Mouse (Mus musculus) liver, embryonic 12.5 days (tissue): ENCODE measurements around the gene Adprm. TPM values are rescaled to one million over a fixed set of nuclear protein-coding genes. Genes with fewer than 3 reads are reported as not detected.
A peak's percentile ranks its signal among the peaks of the same experiment; 100 is the strongest.
"Not testable (repeated sequence)": the region's sequence is repeated elsewhere in the genome, so short reads cannot be mapped to it uniquely, and the experiment has no call there.

ENCODE experiments used
- ATAC-seq: fragments of 200-750 bp; cut with Nextera tagmentation; 2 replicates; pipeline ENCODE4 v1.8.0; 2017; ENCODE audit warnings: moderate number of reproducible peaks, mild to moderate bottlenecking, moderate library complexity
- H3K27ac ChIP-seq: fragments of 300-500 bp; sonication (generic); 2 replicates; pipeline ENCODE4 v1.5.1; 2016; ENCODE audit warnings: mild to moderate bottlenecking
- H3K27me3 ChIP-seq: fragments of 300-500 bp; sonication (generic); replicated peaks from 2 replicates; pipeline ENCODE4 v1.6.1; 2016; ENCODE audit warnings: mild to moderate bottlenecking, moderate library complexity
- H3K36me3 ChIP-seq: fragments of 300-500 bp; sonication (generic); 2 replicates; pipeline ENCODE4 v1.6.1; 2016; ENCODE audit warnings: mild to moderate bottlenecking, moderate library complexity
- H3K4me1 ChIP-seq: fragments of 300-500 bp; sonication (generic); 2 replicates; pipeline ENCODE4 v1.6.1; 2016
- H3K4me2 ChIP-seq: fragments of 300-500 bp; sonication (generic); 2 replicates; pipeline ENCODE4 v1.6.1; 2016; ENCODE audit warnings: mild to moderate bottlenecking, moderate library complexity
- H3K4me3 ChIP-seq: fragments of 300-500 bp; sonication (generic); 2 replicates; pipeline ENCODE4 v1.5.1; 2016; ENCODE audit warnings: mild to moderate bottlenecking, moderate library complexity
- H3K9ac ChIP-seq: fragments of 300-500 bp; sonication (generic); 2 replicates; pipeline ENCODE4 v1.6.1; 2016; ENCODE audit warnings: mild to moderate bottlenecking, moderate library complexity
- H3K9me3 ChIP-seq: fragments of 300-500 bp; sonication (generic); replicated peaks from 2 replicates; pipeline ENCODE4 v1.6.1; 2016; ENCODE audit warnings: mild to moderate bottlenecking, moderate library complexity
- WGBS: fragments of 180-500 bp; shearing (Covaris S2); methylation state at CpG from one replicate; pipeline ENCODE4 v1.1.7; 2016; ENCODE audit not compliant: insufficient replicate concordance; 5-methylcytosine and 5-hydroxymethylcytosine counted together
- polyA plus RNA-seq: library from polyadenylated mRNA; unstranded; fragments of >200 nt; fragmentation: Nextera tagmentation; extraction: Ambion mirVana; gene quantifications from 2 replicates; pipeline ENCODE4 v1.2.1, GENCODE M21; 2016

The Adprm gene
- polyA plus RNA-seq = 11.9 and 14.5 TPM in 2 replicates

DNA sequence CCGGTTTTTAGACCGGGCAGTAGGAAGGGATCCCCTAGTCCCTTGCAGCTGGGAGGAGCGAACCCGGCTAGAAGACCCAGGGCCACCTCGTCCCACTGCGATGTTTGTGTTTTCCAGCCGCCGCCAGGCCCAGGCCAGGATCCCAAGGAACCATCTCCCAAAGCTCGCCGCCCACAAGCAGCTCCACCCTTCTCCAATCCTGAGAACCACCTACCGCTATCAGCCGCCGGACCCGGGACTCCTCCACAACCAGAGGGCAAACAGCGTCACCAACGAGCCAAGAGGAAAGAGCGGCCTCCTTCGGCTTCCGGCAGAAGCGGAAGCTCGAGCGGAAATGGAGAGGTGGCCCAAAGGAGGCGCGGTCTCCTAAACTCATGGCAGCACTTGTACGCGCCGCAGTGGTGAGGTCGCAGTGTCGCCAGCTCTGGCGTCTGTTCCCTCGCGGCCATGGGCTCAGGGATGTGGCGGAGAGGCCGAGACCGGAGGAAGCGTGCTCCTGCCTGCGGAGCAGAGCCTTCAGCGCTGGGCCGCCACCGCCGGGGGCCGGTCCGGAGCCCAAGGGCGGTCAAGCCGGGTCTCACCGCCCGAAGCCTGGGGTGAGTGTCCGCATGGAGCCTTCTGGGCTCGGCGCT, at the start of gene Adprm, which contains the start of gene Sco1:
Gene Adprm (minus strand): TSS at position 274 of the 632 bp plus-strand sequence.
Gene Sco1 (plus strand): TSS at position 350 of the 632 bp plus-strand sequence.
- WGBS = under 1% methylated on average over 50 of the region's 50 CpGs
- no peaks in the 10 kb centered on the region for H3K9me3 ChIP-seq
- H3K4me2 ChIP-seq = peak within 1 kb of the TSS; percentile 85
- H3K36me3 ChIP-seq = peaks cover 41% of the 10 kb centered on the region
- peak; percentile 95 for ATAC-seq
- H3K9ac ChIP-seq = peak within 1 kb of the TSS; percentile 86
- H3K4me3 ChIP-seq = peak within 1 kb of the TSS; percentile 92
- H3K27ac ChIP-seq = peak within 1 kb of the TSS; percentile 81
- H3K27me3 ChIP-seq = no peaks in the 10 kb centered on the region
- peaks cover 21% of the 10 kb centered on the region for H3K4me1 ChIP-seq

DNA sequence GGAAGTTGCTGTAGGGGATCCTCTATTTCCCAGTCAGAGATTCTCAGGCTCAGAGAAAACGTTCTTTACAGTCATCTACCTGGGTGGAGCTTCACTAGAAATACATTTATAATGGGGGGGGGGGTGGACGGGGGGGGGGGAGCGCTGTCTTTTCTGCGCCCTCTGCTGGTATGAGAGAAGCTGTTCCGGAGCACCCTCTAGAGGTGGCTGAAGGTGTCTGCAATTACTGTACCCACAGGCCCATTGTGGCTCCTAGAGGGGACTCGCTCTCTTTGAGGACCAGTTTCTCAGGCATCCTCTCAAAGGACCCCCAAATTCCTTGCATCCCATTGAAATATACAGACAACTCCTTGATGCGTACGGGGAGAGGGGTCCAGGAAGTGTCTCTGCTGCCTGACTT, 49.3 kb upstream of the Adprm start:
- 31% methylated on average over 6 of the region's 8 CpGs for WGBS
- no peaks in the 10 kb centered on the region for H3K36me3 ChIP-seq
- no peak overlapping the region for H3K27ac ChIP-seq
- H3K4me1 ChIP-seq = no peaks in the 10 kb centered on the region
- H3K9me3 ChIP-seq = no peaks in the 10 kb centered on the region
- peaks cover 3% of the 10 kb centered on the region; the same call in 1 of the 2 replicates for H3K27me3 ChIP-seq
- H3K4me3 ChIP-seq = no peak overlapping the region
- no peak overlapping the region for H3K9ac ChIP-seq
- ATAC-seq = no peak
- no peak overlapping the region for H3K4me2 ChIP-seq

DNA sequence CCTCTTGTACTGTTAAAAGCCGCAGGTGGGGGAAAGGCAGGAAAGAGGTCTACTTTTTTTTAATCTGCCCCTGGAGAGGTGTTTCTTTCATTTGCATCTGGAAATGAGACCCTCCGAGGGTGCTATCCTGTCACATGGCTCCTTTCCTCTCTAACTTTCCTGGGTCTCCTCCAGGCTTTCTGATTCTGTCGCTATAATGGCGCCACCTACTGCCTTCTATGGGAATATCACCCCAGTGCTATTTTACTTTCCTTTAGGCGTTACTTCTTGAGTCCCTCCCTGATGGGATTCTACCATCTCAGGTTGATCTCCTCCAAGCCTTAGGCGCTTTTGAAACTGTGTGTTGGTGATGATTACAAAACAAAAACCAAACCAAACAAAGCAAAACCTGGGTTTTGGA, 47.8 kb upstream of the Adprm start:
- peaks cover 4% of the 10 kb centered on the region for H3K27me3 ChIP-seq
- H3K36me3 ChIP-seq = no peaks in the 10 kb centered on the region
- WGBS = 25% methylated on average over 6 of the region's 6 CpGs
- no peak overlapping the region for H3K4me2 ChIP-seq
- no peak overlapping the region for H3K27ac ChIP-seq
- no peaks in the 10 kb centered on the region for H3K9me3 ChIP-seq
- ATAC-seq = no peak
- no peaks in the 10 kb centered on the region for H3K4me1 ChIP-seq
- H3K9ac ChIP-seq = no peak overlapping the region
- H3K4me3 ChIP-seq = no peak overlapping the region

DNA sequence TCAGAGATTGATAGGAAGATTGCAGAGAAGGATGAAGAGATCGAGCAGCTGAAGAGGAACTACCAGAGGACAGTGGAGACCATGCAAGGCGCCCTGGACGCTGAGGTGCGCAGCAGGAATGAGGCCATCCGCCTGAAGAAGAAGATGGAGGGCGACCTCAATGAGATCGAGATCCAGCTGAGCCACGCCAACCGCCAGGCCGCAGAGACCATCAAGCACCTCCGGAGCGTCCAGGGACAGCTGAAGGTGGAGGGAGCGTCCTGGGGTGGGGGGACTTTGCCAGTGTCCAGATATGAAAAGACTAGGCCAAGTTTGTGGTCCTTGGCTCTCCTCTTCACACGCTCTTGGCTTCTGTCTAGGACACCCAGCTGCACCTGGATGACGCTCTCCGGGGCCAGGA, 46.8 kb upstream of the Adprm start:
- Histone ChIP-seq H3K4me3 (no peak overlapping the region), H3K4me2 (no peak overlapping the region), H3K9ac (no peak overlapping the region), H3K36me3 (no peaks in the 10 kb centered on the region), H3K9me3 (no peaks in the 10 kb centered on the region), H3K4me1 (no peaks in the 10 kb centered on the region), H3K27ac (no peak overlapping the region), H3K27me3 (peaks cover 14% of the 10 kb centered on the region)
- 82% methylated on average over 16 of the region's 16 CpGs for WGBS
- no peak for ATAC-seq

DNA sequence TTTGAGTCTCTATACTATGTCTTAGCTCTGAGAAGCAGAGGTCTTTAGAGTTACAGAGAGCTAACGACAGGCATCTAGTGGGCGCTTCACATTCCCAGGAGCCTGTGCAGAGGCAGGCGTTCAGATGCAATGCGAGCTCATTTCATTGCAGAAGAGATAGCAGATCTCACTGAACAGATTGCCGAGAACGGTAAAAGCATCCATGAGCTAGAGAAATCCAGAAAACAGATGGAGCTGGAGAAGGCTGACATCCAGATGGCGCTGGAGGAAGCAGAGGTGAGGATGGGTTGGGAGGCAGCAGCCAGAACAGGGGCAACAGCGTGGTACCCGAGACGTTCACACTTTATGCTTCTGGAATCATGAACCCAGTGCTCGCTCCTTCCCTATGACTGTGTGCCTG, 46.0 kb upstream of the Adprm start:
- Histone ChIP-seq H3K9ac (no peak overlapping the region), H3K27ac (no peak overlapping the region), H3K27me3 (peaks cover 22% of the 10 kb centered on the region), H3K36me3 (no peaks in the 10 kb centered on the region), H3K4me3 (no peak overlapping the region), H3K4me2 (no peak overlapping the region), H3K4me1 (no peaks in the 10 kb centered on the region), H3K9me3 (no peaks in the 10 kb centered on the region)
- 70% methylated on average over 11 of the region's 11 CpGs for WGBS
- no peak for ATAC-seq

DNA sequence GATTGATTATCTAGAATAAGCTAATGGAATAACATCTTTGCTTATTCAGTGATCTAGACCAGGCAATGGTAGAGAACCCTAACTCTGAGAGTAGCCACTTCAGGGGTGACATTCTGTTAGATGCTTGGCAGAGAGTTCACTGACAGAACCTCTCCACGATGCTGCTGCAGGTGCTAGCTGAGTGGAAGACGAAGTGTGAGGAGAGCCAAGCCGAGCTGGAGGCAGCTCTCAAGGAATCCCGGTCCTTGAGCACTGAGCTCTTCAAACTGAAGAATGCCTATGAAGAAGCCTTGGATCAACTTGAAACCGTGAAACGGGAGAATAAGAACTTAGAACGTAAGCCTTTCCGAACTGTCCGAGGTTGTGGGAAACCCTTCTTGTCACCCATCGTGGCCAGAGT, 45.3 kb upstream of the Adprm start:
- Histone ChIP-seq H3K9me3 (no peaks in the 10 kb centered on the region), H3K27me3 (peaks cover 26% of the 10 kb centered on the region), H3K4me1 (no peaks in the 10 kb centered on the region), H3K4me3 (no peak overlapping the region), H3K4me2 (no peak overlapping the region), H3K27ac (no peak overlapping the region), H3K9ac (no peak overlapping the region), H3K36me3 (no peaks in the 10 kb centered on the region)
- no peak for ATAC-seq
- WGBS = 76% methylated on average over 10 of the region's 10 CpGs

DNA sequence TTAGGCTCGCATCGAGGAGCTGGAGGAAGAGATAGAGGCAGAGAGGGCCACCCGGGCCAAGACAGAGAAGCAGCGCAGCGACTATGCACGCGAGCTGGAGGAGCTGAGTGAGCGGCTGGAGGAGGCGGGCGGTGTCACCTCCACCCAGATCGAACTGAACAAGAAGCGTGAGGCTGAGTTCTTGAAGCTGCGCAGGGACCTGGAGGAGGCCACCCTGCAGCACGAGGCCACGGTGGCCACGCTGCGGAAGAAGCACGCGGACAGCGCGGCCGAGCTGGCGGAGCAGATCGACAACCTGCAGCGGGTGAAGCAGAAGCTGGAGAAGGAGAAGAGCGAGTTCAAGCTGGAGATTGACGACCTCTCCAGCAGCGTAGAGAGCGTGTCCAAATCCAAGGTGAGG, 42.1 kb upstream of the Adprm start:
- no peak for ATAC-seq
- H3K9me3 ChIP-seq = no peaks in the 10 kb centered on the region
- no peaks in the 10 kb centered on the region for H3K36me3 ChIP-seq
- WGBS = 47% methylated on average over 29 of the region's 29 CpGs
- no peak overlapping the region for H3K27ac ChIP-seq
- no peak overlapping the region for H3K4me2 ChIP-seq
- H3K4me3 ChIP-seq = no peak overlapping the region
- H3K9ac ChIP-seq = no peak overlapping the region
- H3K27me3 ChIP-seq = peaks cover 26% of the 10 kb centered on the region
- no peaks in the 10 kb centered on the region for H3K4me1 ChIP-seq

DNA sequence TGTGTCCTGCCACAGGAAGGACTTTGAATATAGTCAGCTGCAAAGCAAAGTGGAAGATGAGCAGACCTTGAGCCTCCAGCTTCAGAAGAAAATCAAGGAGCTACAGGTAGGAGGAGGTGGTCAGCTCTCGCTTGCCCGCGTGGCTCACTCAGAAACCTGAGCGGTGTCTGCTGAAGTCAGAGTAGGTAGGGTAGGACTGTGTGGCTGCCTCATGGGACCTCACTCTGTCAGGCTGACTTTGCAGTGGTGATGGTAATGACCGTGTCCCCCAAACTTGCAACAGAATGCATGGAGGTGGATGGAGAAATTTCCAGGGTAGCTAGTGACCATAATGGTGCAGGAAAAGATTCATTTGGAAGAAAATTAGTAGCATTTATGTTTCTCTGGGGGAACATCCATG, 41.3 kb upstream of the Adprm start:
- Histone ChIP-seq H3K27me3 (peaks cover 34% of the 10 kb centered on the region), H3K4me2 (no peak overlapping the region), H3K9me3 (no peaks in the 10 kb centered on the region), H3K36me3 (no peaks in the 10 kb centered on the region), H3K4me1 (no peaks in the 10 kb centered on the region), H3K9ac (no peak overlapping the region), H3K4me3 (no peak overlapping the region), H3K27ac (no peak overlapping the region)
- WGBS = 83% methylated on average over 5 of the region's 5 CpGs
- no peak for ATAC-seq

DNA sequence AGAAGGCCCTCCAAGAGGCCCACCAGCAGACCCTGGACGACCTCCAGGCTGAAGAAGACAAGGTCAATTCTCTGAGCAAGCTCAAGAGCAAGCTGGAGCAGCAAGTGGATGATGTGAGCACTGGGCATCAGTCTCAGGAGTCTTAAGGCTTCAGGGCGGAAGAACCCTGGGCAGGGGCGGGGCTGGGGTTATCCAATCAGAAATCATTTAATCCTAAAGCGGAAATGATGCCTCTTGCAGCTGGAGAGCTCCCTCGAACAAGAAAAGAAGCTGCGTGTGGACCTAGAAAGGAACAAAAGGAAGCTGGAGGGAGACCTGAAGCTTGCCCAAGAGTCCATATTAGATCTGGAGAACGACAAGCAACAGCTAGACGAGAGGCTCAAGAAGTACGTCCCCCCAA, 40.8 kb upstream of the Adprm start:
- no peak overlapping the region for H3K4me2 ChIP-seq
- WGBS = 57% methylated on average over 9 of the region's 9 CpGs
- H3K27me3 ChIP-seq = peaks cover 32% of the 10 kb centered on the region

DNA sequence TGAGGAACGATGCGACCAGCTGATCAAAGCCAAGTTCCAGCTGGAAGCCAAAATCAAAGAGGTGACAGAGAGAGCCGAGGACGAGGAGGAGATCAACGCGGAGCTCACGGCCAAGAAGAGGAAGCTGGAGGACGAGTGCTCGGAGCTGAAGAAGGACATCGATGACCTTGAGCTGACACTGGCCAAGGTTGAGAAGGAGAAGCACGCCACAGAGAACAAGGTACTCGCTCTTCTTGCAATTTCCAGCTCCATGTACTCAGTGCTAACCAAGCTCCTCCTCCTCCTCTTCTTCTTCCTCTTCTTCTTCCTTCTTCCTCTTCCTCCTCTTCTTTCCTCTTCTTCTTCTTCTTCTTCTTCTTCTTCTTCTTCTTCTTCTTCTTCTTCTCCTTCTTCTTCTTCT, 40.0 kb upstream of the Adprm start:
- not testable (repeated sequence) for H3K9ac ChIP-seq

More for the DNA sequence above, 40.8 kb upstream of the Adprm start:
- H3K4me1 ChIP-seq = no peaks in the 10 kb centered on the region
- no peak overlapping the region for H3K9ac ChIP-seq
- no peak for ATAC-seq
- H3K9me3 ChIP-seq = no peaks in the 10 kb centered on the region
- H3K27ac ChIP-seq = no peak overlapping the region
- no peaks in the 10 kb centered on the region for H3K36me3 ChIP-seq
- H3K4me3 ChIP-seq = no peak overlapping the region

DNA sequence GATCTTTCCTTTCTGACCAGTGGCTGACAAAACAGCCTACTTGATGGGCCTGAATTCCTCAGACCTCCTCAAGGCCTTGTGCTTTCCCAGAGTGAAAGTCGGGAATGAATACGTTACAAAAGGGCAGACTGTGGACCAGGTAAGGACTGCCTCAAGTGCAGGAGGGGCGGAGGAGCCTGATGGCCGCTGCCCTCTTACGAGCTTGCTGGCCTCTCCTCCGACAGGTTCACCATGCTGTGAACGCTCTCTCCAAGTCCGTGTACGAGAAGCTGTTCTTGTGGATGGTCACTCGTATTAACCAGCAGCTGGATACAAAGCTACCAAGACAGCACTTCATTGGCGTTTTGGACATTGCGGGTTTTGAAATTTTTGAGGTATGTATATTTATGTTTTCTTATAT, 34.8 kb upstream of the Adprm start:
- no peaks in the 10 kb centered on the region for H3K4me1 ChIP-seq
- WGBS = 75% methylated on average over 12 of the region's 12 CpGs
- ATAC-seq = no peak
- H3K4me3 ChIP-seq = no peak overlapping the region
- no peaks in the 10 kb centered on the region for H3K36me3 ChIP-seq
- no peak overlapping the region for H3K4me2 ChIP-seq
- H3K27me3 ChIP-seq = peaks cover 57% of the 10 kb centered on the region
- H3K9me3 ChIP-seq = no peaks in the 10 kb centered on the region
- H3K9ac ChIP-seq = no peak overlapping the region
- no peak overlapping the region for H3K27ac ChIP-seq

More for the DNA sequence above, 40.0 kb upstream of the Adprm start:
- H3K4me2 ChIP-seq, H3K27ac ChIP-seq, H3K4me3 ChIP-seq, H3K36me3 ChIP-seq, H3K4me1 ChIP-seq, H3K9me3 ChIP-seq, ATAC-seq: not testable (repeated sequence)
- H3K27me3 ChIP-seq = peaks cover 37% of the 10 kb centered on the region
- 73% methylated on average over 12 of the region's 12 CpGs for WGBS

DNA sequence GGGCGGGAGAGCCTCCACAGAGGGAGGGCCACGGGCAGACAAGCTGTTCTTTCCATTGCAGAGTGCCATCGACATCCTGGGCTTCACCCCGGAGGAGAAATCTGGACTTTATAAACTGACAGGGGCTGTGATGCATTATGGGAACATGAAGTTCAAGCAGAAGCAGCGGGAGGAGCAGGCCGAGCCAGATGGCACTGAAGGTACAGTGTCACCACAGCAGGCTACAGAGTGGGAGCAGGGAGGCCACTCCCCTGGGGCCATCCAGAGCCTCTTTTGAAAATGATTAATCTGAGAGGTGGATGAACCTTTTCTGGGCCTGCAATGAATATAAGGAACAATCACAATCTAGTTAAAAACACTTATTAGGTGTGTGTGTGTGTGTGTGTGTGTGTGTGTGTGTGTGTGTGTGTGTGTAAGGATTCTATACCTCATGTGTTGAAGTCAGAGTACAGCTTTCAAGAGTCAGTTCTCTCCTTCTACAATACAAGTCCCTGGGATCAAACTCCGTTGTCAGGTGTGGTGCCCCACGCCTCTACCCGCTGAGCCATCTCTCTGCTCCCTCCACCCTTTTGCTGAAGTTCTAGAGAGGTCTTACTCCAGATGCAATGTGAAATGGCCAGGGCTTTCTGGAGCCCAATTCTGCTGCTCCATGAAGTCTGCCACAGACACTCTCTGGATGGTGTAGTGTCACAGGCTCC, 34.2 kb upstream of the Adprm start:
- H3K4me2 ChIP-seq = no peak overlapping the region
- H3K4me1 ChIP-seq = 0 out of 2 replicates have a peak, but pooled peaks cover under 1% of the 10 kb centered on the region
- H3K9me3 ChIP-seq = no peaks in the 10 kb centered on the region
- H3K27me3 ChIP-seq = peaks cover 60% of the 10 kb centered on the region
- ATAC-seq = no peak; the same call in 1 of the 2 replicates
- H3K36me3 ChIP-seq = no peaks in the 10 kb centered on the region
- no peak overlapping the region for H3K4me3 ChIP-seq
- H3K9ac ChIP-seq = no peak overlapping the region
- H3K27ac ChIP-seq = no peak overlapping the region
- 53% methylated on average over 9 of the region's 9 CpGs for WGBS
